Mouse (Mus musculus): Measurements from ENCODE around the gene Xaf1.

GRCm38 (mm10) chr11:72338437-72338871, 37.0 kb downstream of the Xaf1 start:
- no peak for TF ChIP-seq CHD2 (IDR thresholded peaks at IDR 0.05; ENCODE audit: low read length)
- TF ChIP-seq POLR2A (IDR thresholded peaks at IDR 0.05; ENCODE audit: low read depth, low read length) = no peak
- TF ChIP-seq POLR2AphosphoS2 (IDR thresholded peaks at IDR 0.05; ENCODE audit: low read depth, low read length) = no peak
- no peak for TF ChIP-seq ELF1 (IDR thresholded peaks at IDR 0.05; ENCODE audit: low read depth, low read length)

All from CH12.LX (cell line).